Mouse (Mus musculus): ENCODE measurements around the gene Nrxn3.

- TF ChIP-seq CTCF (IDR thresholded peaks at IDR 0.05; ENCODE audit: control insufficient read depth, insufficient read depth, low read length) (no peak), POLR2A (IDR thresholded peaks at IDR 0.05; ENCODE audit: borderline replicate concordance, control insufficient read depth, low read depth, low read length) (no peak)
These were observed 1609.8 kb downstream of the Nrxn3 start for GRCm38 (mm10) chr12:90332459-90332858.
